16 mouse cellular contexts compared by ENCODE assay signal in genomic region chr8:115888278-115888677, GRCm38 (mm10).
"Had no signal": no experiment of that assay in that cellular context is flagged by ENCODE, and none has a peak within 500 bp of the region (broad histone marks: within the 10 kb centered on the region; RNA-seq: fewer than 3 reads in every experiment).

No protein-coding gene starts in this region.

- H3K27ac ChIP-seq: lung, embryonic 15.5 days; midbrain, embryonic 10.5 days; midbrain, embryonic 12.5 days; neural tube, embryonic 13.5 days; neural tube, embryonic 15.5 days; stomach, embryonic 15.5 days had no signal

- H3K36me3 ChIP-seq: lung, embryonic 15.5 days; midbrain, embryonic 10.5 days; midbrain, embryonic 12.5 days; neural tube, embryonic 13.5 days; neural tube, embryonic 15.5 days; stomach, embryonic 15.5 days had no signal

- DNase-seq: liver, postnatal 0 days; lung, adult 2 months; lung, postnatal 14 days; lung, postnatal 4 days; midbrain, embryonic 14.5 days; right cerebral cortex, postnatal 14 days; thymus, adult 18-20 months; thymus, postnatal 14 days; thymus, postnatal 36 days had no signal

- H3K9me3 ChIP-seq: lung, embryonic 15.5 days; midbrain, embryonic 10.5 days; midbrain, embryonic 12.5 days; neural tube, embryonic 13.5 days; neural tube, embryonic 15.5 days; stomach, embryonic 15.5 days had no signal

- H3K4me3 ChIP-seq: lung, embryonic 15.5 days; midbrain, embryonic 10.5 days; midbrain, embryonic 12.5 days; myocyte; neural tube, embryonic 13.5 days; neural tube, embryonic 15.5 days; stomach, embryonic 15.5 days had no signal

- H3K9ac ChIP-seq: liver, postnatal 0 days; lung, embryonic 15.5 days; midbrain, embryonic 12.5 days; neural tube, embryonic 13.5 days; neural tube, embryonic 15.5 days; stomach, embryonic 15.5 days had no signal

- H3K4me1 ChIP-seq: midbrain, embryonic 10.5 days; midbrain, embryonic 12.5 days; neural tube, embryonic 13.5 days; neural tube, embryonic 15.5 days had no signal
